Mouse (Mus musculus): ENCODE measurements around the gene Lsmem1. TPM values are rescaled to one million over a fixed set of nuclear protein-coding genes. Genes with fewer than 3 reads are reported as not detected.
A peak's percentile ranks its signal among the peaks of the same experiment; 100 is the strongest.
"Not testable (repeated sequence)": the region's sequence is repeated elsewhere in the genome, so short reads cannot be mapped to it uniquely, and the experiment has no call there.

Lsmem1 gene
- total RNA-seq, 2 experiments from 2014 or later: not detected

DNA sequence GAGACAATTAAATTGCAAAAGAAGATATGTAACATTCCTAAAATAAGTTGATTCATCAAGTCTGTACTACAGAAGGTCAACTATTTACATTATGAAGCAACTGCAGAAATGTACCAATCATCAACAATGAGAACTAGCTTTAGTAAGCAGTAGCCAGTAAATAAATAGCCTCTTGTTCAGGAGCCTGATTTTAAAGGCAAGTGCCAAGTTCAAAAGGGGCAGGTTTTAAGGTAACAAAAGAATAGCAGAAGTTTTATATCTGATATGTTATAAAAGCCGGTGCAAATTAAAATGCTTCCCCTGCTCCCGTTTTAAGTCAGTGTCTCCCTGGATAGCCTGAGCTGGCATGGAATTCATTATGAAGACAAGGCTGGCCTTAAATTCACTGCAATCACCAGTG is 18.5 kb upstream of the Lsmem1 start:
- no peak for ATAC-seq (replicated peaks; ENCODE audit: low FRiP score, poor library complexity, severe bottlenecking)

DNA sequence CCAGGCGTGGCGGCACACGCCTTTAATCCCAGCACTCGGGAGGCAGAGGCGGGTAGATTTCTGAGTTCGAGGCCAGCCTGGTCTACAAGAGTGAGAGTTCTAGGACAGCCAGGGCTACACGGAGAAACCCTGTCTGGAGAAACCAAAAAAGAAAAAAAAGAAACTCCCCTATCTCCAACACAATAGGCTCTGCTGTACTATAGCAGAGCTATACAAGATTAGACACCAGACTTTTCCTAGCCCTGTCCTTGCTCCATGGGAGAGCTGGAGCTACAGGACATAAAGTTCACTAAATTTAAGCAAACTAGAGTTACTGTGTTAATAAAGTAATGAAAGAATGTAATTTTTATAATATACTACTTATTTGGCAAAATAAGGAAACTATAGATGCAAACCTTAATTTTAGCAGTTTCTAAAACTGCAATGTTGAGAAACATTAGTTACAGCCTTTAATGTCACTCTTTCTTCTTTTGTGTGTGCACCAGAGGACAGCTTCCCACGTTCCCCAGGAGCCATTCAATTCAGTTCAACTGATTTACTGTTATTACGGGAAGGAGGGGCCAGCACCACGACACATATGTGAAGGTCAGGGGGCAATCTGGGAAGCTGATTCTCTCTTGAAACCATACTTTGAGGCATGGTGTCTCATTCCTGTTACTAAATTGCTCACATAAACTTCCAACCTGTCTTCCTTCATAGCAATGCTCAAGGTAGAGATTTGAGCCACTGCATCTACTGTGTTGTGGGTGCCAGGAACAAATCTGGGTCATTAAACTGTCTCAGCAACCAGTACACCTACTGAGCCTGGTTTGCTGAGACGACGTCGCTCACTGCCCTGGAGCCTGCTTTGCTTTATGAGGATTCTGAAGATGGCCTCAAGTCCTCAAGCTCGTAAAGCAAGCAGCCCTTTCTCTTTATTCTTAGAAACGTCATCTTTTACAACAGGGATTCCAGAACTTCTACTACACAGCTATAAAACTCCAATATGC is 15.9 kb upstream of the Lsmem1 start:
- ATAC-seq (replicated peaks; ENCODE audit: low FRiP score, poor library complexity, severe bottlenecking): no peak

DNA sequence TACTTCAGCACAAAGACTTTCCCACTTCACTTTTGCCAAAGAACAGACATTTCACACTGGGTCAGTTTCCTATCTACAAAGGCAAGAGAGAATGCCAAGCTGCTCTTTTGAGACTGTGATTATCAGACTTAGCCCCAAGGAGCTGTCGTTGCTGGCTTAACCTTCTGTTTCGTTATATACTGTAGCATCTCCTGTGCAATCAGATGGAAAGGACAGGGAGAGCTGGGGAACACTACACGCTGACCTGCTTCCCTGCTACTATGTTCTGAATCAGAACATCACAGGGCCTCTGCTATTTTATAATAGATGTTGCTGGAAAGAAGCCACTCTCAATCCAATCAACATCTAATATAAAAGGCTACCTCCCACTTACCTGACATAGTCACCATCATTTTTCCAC is 9.8 kb upstream of the Lsmem1 start:
- no peak for ATAC-seq (replicated peaks; ENCODE audit: low FRiP score, poor library complexity, severe bottlenecking)

DNA sequence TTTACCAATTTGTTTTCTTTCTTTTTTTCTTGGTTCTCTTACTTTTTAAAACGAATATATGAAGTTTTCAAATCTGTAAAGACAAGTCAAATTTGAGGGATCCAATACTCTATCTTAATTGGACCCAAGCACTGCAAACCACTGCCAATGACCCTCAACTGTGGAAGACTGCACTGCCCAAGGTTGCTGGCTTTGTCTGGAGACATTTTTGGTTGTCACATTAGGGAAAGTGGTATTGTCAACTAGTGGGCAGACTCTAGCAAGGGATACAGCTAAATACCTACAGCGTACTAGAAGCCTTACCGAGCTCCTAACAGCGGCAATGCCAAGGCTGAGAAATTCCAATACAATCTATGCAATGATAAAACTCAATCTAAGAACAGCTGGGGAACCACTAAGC is 8.6 kb upstream of the Lsmem1 start:
- ATAC-seq (replicated peaks; ENCODE audit: low FRiP score, poor library complexity, severe bottlenecking): no peak

DNA sequence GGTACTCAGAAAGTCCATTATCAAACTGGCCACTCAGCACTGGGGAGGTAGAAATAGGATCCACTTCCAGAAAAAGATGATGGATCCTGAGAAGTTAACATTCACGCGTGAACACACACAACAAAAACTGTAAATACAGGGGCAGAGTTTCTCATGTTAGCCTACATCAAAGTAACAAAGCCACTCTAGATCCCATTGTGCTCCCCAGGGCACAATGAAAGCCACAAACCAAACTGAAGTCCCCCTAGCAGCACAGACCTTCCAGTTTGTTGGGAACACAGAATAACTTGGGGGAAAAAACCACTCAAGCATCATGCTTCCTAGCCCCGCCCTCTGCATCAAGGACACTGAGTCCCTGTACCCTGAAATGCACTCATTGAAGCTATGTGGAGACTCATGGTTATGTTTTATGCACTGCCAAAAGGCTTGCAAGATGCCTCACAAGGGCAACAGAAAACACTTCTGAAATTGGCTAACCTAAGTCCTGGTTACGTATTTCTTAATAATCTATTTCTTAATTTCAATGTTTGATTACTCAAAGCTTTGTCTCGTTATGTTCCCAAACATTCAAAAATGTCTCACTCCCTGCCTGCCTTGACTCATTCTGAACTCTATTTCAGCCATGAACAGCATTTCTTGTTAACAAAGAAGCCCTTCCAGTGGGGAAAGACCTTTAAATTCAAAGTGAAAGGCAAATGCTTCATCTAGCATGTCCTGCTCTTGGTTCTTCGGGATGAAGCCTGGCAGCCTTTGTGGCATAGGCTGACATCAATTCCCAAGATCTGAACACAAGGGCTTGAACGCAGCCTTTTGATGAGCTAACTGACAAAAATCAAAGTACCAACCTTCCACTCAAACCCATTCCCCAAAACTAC is 3.1 kb upstream of the Lsmem1 start:
- ATAC-seq (replicated peaks; ENCODE audit: low FRiP score, poor library complexity, severe bottlenecking): no peak

DNA sequence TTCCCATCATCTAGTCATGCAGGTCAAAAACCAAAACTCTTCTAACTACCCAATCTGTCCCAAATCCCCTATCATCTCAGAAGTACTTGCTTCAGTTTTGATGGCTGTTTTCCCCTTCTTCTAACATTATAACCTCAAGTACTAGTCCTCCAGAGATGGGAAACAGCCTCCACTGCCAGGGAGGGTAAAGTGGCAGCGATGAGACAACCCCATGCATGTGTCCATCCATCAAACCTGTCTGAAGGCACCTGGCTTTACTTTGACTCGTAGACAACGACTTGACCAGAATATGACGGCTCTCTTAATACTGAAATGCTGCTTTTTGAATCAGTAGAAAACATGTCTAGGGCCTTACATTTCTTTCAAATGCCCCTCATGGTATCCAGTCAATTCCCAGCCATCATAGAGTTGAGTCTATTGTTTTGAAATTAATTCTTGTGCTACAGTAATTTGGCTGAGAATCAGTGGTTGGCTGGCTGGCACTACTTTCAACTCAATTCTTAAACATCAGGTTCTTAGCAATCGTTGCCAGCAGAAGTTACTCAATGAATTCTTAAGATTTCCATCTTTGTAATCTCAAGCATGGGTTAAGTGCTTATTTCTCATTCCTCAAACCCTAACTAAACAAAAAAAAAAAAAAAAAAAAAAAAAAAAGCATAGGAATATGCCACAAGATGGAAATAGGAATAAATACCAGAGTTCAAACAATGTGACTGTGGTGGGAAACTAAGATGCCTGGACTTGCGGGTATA is 1.4 kb upstream of the Lsmem1 start:
- no peak for ATAC-seq (replicated peaks; ENCODE audit: low FRiP score, poor library complexity, severe bottlenecking)

DNA sequence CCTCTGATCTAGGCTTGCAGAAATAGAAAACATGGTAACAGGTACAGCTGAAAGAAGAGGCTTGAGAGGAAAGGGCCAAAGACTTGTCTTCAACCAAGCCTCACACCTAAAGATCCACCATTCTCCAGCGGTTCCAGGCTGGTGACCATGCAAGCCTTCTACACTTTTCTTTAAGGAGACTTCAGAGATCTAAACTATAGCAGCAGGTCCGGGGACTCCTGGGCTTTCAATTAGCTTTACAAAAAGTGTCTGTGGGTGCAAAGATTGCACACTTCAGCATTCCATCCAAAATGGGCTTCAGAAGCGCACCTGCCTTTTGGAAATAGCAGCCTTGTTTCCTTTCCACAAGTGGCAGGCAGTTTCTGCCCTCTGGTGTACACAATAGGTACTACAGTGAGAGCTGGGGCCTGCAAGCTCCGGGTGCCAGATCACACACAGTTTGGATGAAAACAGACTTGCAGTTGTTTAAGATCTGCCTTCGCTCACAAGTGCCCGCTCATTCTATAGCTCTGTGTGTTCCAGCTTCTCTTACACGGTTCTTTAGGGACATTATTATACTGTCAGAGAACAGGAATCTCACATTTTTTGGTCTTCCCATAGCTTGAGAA is 609 bp upstream of the Lsmem1 start:
- ATAC-seq (replicated peaks; ENCODE audit: low FRiP score, poor library complexity, severe bottlenecking): peak; percentile 71

DNA sequence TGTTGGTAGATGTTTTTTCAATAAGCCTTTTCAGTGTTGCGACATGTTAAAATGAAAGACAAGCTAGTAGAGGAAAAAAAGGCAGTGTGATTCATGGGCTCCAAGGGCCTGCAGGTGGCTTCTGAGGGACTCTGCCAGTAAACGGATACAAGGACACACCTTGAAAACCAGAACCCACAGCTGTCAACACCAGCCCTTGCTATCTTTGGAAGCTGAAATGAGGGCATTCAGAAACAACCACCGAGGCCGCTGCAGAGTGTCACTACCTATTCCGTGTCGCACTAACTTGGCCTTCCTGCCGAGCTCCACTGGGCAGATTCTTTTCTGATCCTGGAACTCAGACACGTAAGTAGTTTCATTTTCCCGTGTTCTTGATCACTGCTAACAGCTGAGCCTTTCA is 863 bp downstream of the Lsmem1 start:
- no peak for ATAC-seq (replicated peaks; ENCODE audit: low FRiP score, poor library complexity, severe bottlenecking)

DNA sequence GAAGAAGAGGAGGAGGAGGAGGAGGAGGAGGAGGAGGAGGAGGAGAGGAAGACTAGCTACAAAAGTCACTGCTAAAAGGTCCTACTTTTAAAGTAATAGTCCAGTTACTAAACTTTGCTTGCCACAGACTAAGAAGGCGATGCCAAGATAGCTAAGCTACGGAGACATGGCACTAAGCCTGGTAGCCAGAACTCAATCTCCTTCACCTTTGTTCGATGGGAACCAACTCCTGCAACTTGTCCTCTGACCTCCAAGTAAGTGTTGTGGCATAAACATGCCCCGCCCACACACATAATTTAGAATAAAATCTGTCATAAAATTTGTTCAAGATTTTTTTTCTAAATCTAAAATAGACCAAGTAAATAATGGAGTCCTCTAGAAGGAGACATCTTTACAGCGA is 1.3 kb downstream of the Lsmem1 start:
- no peak for ATAC-seq (replicated peaks; ENCODE audit: low FRiP score, poor library complexity, severe bottlenecking)

DNA sequence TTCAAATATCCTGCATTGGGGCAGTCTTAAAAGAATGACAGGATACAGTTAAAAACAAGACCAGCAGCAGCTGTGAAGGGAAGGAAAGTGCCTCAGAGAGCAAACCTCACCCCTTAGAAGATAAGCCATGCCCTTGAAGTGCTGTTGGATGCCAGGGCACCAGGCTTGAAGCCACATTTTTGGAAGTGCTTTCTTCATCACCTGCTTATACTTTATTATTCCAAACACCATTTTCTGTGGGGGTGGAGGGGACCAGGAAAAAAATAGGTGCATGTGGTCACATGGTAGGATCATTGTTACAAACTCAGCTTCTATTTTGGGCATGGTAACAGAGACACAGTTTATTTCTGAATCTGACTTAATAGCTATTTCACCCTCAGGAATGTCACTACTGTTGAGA is 1.8 kb downstream of the Lsmem1 start:
- no peak for ATAC-seq (replicated peaks; ENCODE audit: low FRiP score, poor library complexity, severe bottlenecking)

DNA sequence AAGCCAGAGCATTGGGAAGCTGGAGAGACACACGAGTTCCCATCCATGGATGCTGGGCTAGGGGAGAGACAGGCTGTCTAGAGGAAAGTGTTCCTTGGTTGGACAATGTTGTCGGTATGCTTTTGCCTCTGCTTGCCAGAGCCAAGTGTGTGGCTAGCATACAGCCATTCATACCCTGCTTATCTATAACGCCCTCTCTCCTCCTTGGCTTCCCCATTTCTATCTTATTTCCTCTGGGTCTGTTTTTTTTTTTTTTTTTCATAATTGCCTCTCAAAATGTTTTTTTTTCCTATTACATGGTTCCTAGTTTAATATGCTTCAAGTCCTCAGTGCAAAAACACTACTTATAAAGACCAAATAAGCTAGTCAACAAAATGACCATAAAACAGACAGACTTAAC is 13.8 kb downstream of the Lsmem1 start:
- ATAC-seq (replicated peaks; ENCODE audit: low FRiP score, poor library complexity, severe bottlenecking): no peak

DNA sequence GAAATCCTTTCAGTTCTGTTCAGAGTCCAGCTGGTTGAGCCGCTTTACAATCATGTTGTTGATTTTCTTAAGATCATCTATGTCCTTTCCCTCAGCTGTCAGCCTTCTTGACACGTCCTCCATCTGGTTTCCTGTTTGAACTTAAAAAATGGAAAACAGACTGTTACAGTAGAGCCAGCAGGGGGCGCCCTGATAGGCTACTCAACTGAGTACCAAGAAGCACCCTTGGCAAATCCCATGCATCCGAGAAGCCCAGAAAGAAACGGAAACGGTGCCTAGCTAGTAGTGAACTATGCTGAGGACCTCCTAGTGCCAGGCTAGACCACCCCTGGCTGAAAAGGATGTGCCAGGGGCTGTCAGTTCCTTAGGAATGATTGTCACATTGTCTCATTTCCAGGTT is 22.2 kb downstream of the Lsmem1 start:
- ATAC-seq (replicated peaks; ENCODE audit: low FRiP score, poor library complexity, severe bottlenecking): no peak

DNA sequence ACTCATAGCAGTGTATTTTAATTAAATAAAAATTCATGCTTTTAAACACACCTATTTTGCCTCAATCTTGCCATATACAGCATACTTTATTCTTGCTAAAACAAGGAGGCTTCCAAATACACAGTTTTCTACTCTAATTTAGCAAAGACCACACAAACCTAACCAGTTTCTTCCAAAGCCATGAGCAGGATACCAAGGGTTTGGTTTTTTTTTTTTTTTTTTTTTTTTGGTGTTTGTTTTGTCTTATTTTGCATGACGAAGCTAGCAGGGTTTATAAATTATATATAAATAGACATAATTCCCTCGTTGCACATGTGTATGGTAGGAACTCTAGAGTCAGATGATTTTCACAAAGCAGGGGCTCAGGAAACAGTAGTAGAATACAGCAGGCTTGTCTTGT is 23.1 kb downstream of the Lsmem1 start:
- no peak for ATAC-seq (replicated peaks; ENCODE audit: low FRiP score, poor library complexity, severe bottlenecking)

DNA sequence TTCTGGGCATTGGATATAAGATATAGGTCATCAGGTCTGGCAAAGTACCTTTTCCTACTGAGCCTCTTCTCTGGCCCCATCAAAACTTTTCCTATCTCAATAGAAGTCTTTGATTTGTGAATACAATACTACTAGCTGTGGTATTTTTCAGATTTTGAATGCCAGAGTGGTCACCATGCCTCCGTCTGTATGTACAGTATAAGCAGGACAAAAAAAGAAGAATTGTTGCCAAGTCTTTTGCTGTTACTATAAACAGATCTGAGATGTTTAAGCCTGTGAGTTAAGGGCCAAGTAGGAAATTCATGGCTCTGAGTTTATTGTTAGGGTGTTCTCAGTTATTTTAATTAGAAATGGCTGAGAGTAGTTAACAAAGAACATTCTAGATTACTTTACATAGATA is 24.1 kb downstream of the Lsmem1 start:
- ATAC-seq (replicated peaks; ENCODE audit: low FRiP score, poor library complexity, severe bottlenecking): not testable (repeated sequence)

DNA sequence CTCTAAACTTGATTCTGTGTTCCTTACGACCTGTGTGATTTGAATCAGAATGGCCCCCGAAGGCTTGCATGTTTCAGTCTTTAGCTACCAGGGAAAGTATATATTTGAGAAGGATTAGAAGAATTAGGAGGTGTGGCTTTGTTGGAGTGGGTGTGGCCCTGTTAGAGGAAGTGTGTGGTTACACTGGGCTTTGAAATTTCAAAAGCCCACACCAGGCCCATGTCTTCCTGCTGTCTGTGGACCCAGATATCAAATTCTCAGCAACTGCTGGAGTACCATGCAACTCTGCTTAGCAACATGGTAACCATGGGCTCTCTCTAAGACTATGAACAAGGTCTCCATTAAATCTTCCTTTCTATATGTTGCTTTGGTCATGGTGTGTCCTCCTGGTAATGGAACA is 27.7 kb downstream of the Lsmem1 start:
- no peak for ATAC-seq (replicated peaks; ENCODE audit: low FRiP score, poor library complexity, severe bottlenecking)

DNA sequence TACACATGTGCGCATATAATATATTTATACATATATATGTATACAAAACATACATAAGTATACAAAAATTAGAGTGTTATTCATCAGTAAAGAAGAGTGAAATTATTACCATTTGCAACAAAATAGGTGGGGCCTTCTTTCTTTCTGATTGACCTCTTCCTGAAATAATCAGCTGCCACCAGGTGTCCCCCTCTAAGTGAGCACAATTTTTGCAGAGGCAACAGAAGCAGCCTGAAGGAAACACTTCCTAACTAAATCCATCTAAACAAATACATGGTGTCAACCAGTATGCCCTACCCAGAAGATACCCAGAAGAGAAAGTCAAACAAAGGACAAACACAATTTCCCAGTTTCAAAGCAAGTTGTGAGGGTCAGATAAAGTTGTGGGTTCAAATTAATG is 29.6 kb downstream of the Lsmem1 start:
- ATAC-seq (replicated peaks; ENCODE audit: low FRiP score, poor library complexity, severe bottlenecking): no peak

DNA sequence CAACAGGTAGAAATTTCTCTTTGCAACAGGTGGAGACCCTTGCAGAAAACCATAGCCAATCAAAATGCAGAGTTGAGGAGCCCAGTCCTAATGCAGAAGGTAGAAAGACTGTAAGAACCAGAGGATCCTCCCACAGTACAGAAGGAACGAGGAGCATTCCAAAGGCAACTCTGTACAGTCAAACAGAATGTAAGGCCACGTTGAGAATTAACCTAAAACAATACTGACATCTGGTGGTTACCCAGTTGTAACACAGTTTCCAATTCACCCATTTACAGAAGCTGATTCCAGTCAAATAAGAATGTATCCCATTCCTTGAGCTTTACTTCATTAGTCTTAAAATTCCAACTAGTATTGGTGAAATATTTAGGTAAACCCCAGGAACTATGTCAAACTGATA is 34.7 kb downstream of the Lsmem1 start:
- no peak for ATAC-seq (replicated peaks; ENCODE audit: low FRiP score, poor library complexity, severe bottlenecking)

DNA sequence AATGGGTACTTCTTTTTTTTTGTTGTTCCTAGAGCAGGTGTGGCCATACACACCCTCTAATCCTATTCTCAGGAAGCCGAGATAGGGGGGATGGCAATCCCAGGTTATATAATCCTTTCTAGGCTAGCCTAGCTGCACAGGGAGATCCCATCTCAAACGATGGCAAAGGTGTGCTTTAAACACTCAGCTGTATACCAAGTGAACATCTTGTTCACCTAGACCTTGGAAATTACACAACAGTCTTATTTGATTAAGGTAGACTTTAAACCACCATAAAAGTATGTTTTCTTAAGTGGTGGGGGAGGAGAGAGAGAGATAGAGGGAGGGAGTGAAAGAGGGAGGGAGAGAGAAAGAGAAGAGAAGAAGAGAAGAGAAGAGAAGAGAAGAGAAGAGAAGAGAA is 38.5 kb downstream of the Lsmem1 start:
- ATAC-seq (replicated peaks; ENCODE audit: low FRiP score, poor library complexity, severe bottlenecking): no peak

DNA sequence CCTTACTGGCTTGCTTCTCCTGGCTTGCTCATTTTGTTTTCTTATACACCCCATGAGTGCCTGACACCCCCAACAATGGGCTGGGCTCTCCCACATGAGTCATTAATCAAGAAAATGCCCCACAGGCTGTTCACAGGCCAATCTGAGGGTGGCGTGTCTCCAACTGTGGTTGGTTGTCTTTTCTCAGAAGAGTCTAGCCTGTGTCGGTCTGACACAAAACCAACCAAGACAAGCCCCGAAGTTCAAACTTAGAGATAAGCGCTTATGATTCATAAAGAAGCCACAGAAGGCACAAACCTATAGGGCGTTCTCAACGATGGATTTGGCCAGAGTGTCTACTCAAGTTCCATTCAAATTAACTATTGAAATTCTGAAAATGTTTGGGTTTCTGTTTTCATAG is 45.1 kb downstream of the Lsmem1 start:
- ATAC-seq (replicated peaks; ENCODE audit: low FRiP score, poor library complexity, severe bottlenecking): no peak

Measured in erythroid progenitor cell, adult 5-6 weeks (primary cell).